Mouse (Mus musculus) midbrain, embryonic 10.5 days (tissue): ENCODE data around the gene Kin. TPM values are rescaled to one million over a fixed set of nuclear protein-coding genes. Genes with fewer than 3 reads are reported as not detected.

Experiments
- DNase-seq: peaks from one replicate; pipeline ENCODE4 v3.0.0-alpha.2; 2017; ENCODE audit warnings: low spot score
- H3K27ac ChIP-seq: fragments of 300-500 bp; sonication (generic); replicated peaks from 2 replicates; pipeline ENCODE4 v1.5.1; 2016; ENCODE audit warnings: mild to moderate bottlenecking
- H3K27me3 ChIP-seq: fragments of 300-500 bp; sonication (generic); 2 replicates; pipeline ENCODE4 v1.6.1; 2016; ENCODE audit warnings: low read depth, mild to moderate bottlenecking; ENCODE audit not compliant: poor library complexity, severe bottlenecking
- H3K36me3 ChIP-seq: fragments of 300-500 bp; sonication (generic); 2 replicates; pipeline ENCODE4 v1.6.1; 2016; ENCODE audit warnings: mild to moderate bottlenecking, moderate library complexity
- H3K4me1 ChIP-seq: fragments of 300-500 bp; sonication (generic); 2 replicates; pipeline ENCODE4 v1.6.1; 2016
- H3K4me3 ChIP-seq: fragments of 300-500 bp; sonication (generic); 2 replicates; pipeline ENCODE4 v1.5.1; 2016; ENCODE audit warnings: mild to moderate bottlenecking, moderate library complexity
- H3K9me3 ChIP-seq: fragments of 300-500 bp; sonication (generic); replicated peaks from 2 replicates; pipeline ENCODE4 v1.6.1; 2016; ENCODE audit warnings: mild to moderate bottlenecking
- WGBS: fragments of 180-500 bp; shearing (Covaris S2); methylation state at CpG from one replicate; pipeline ENCODE4 v1.1.7; 2016; 5-methylcytosine and 5-hydroxymethylcytosine counted together
- polyA plus RNA-seq: library from polyadenylated mRNA; unstranded; fragments of >200 nt; fragmentation: Nextera tagmentation; extraction: Ambion mirVana; gene quantifications from 2 replicates; pipeline ENCODE4 v1.2.1, GENCODE M21; 2016

Gene Kin
- polyA plus RNA-seq, 1 experiment from 2014 or later: 35.5 TPM

GRCm38 (mm10) chr2:10126122-10126521 is 45.7 kb downstream of the Kin start:
- no peaks in the 10 kb centered on the region for H3K36me3 ChIP-seq
- WGBS: 96% methylated on average over 4 of the region's 4 CpGs
- H3K27ac ChIP-seq: no peak overlapping the region
- H3K4me1 ChIP-seq: no peaks in the 10 kb centered on the region
- no peaks in the 10 kb centered on the region for H3K27me3 ChIP-seq
- DNase-seq: no peak
- H3K9me3 ChIP-seq: no peaks in the 10 kb centered on the region
- H3K4me3 ChIP-seq: no peak overlapping the region

GRCm38 (mm10) chr2:10127471-10127870 is 47.1 kb downstream of the Kin start:
- H3K4me1 ChIP-seq: no peaks in the 10 kb centered on the region
- no peak overlapping the region for H3K27ac ChIP-seq
- no peak for DNase-seq
- no peak overlapping the region for H3K4me3 ChIP-seq
- H3K27me3 ChIP-seq: no peaks in the 10 kb centered on the region
- no peaks in the 10 kb centered on the region for H3K36me3 ChIP-seq
- WGBS: 88% methylated on average over 5 of the region's 5 CpGs
- H3K9me3 ChIP-seq: no peaks in the 10 kb centered on the region

- 85% methylated on average over 4 of the region's 4 CpGs for WGBS
- no peak for DNase-seq
- H3K27ac ChIP-seq: no peak overlapping the region
- no peaks in the 10 kb centered on the region for H3K9me3 ChIP-seq
- no peak overlapping the region for H3K4me3 ChIP-seq
- no peaks in the 10 kb centered on the region for H3K4me1 ChIP-seq
- no peaks in the 10 kb centered on the region for H3K36me3 ChIP-seq
- H3K27me3 ChIP-seq: no peaks in the 10 kb centered on the region
Observed at GRCm38 (mm10) chr2:10128571-10128970, 48.2 kb downstream of the Kin start.

GRCm38 (mm10) chr2:10130341-10130990 is 50.1 kb downstream of the Kin start:
- no peaks in the 10 kb centered on the region for H3K4me1 ChIP-seq
- H3K27ac ChIP-seq: no peak overlapping the region
- WGBS: 72% methylated on average over 8 of the region's 8 CpGs
- no peaks in the 10 kb centered on the region for H3K27me3 ChIP-seq
- H3K36me3 ChIP-seq: no peaks in the 10 kb centered on the region
- no peak overlapping the region for H3K4me3 ChIP-seq
- DNase-seq: no peak
- H3K9me3 ChIP-seq: no peaks in the 10 kb centered on the region

- no peak for DNase-seq
- no peaks in the 10 kb centered on the region for H3K4me1 ChIP-seq
- H3K27ac ChIP-seq: no peak within 1 kb of the TSS
- no peak within 1 kb of the TSS for H3K4me3 ChIP-seq
- 95% methylated on average over 4 of the region's 4 CpGs for WGBS
- no peaks in the 10 kb centered on the region for H3K9me3 ChIP-seq
- H3K36me3 ChIP-seq: no peaks in the 10 kb centered on the region
- no peaks in the 10 kb centered on the region for H3K27me3 ChIP-seq
Observed at GRCm38 (mm10) chr2:10131296-10131695, 50.9 kb downstream of the Kin start, which contains the start of gene Itih2. Gene Itih2 (minus strand): TSS chr2:10131396.

DNA sequence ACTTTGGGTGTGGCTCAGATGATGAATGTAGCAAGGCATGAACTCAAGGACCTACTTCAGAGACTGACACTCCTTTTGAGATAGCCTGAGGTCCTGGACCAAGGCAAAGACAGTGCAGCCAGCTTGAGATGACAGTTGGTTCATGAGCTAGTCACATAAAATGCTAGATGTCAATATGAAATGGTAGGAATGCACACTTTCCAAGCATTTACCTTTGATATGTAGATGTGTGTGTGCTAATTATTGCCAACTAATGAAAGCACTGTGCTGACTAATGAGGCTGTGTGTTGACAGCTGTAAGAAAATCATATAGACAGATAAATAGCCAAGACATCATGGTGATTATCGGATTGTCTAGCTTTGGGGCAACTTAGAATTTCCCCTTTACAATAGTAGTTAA is 51.7 kb downstream of the Kin start:
- no peak overlapping the region for H3K4me3 ChIP-seq
- no peak overlapping the region for H3K27ac ChIP-seq
- no peaks in the 10 kb centered on the region for H3K36me3 ChIP-seq
- WGBS: 82% methylated on average over 1 of the region's 1 CpGs
- H3K4me1 ChIP-seq: no peaks in the 10 kb centered on the region
- H3K27me3 ChIP-seq: no peaks in the 10 kb centered on the region
- no peak for DNase-seq
- no peaks in the 10 kb centered on the region for H3K9me3 ChIP-seq

DNA sequence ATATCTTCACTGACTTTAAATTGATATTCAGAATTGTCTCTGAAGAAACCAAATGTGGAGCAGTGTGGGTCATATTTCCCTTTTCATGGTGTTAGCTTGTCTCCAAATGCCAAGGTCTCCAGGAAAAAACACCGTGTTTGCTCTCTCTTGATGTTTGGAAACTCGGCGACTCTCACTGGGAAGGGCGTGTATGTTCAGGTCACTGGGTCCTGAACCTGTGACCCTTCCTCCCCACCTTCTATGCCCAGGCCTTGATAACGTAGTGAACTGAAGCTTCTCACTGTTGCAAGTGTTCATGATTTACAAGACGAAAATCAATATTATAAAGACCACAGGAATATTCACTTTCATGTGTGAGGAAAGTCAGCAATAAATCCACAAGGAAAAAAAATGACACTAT is 53.5 kb downstream of the Kin start:
- Histone ChIP-seq H3K4me1 (no peaks in the 10 kb centered on the region), H3K27ac (no peak overlapping the region), H3K36me3 (no peaks in the 10 kb centered on the region), H3K9me3 (no peaks in the 10 kb centered on the region), H3K4me3 (no peak overlapping the region), H3K27me3 (no peaks in the 10 kb centered on the region)
- 61% methylated on average over 6 of the region's 6 CpGs for WGBS
- DNase-seq: no peak

DNA sequence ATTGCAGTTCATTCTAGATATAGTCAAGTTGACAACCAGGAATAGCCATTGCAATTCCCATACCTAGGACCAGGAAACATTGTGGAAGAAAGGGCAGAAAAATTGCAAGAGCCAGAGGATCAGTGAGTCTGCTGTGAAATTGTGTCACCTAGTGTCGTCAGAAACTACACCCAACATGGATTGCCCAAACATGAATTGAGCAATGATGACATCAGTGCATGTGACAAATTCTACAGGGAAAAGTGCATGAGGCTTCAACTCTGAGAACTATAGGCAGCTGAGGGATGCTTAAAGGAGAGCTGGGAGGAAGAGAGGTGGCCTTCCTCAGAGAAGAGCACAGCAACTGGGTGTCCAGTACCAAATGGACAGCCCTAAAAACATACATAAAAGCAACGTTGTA is 56.9 kb downstream of the Kin start:
- Histone ChIP-seq H3K4me1 (peaks cover 1% of the 10 kb centered on the region; the same call in 1 of the 2 replicates), H3K36me3 (no peaks in the 10 kb centered on the region), H3K4me3 (no peak overlapping the region), H3K27me3 (peaks cover 15% of the 10 kb centered on the region), H3K9me3 (0 out of 2 replicates have a peak, but pooled peaks cover 5% of the 10 kb centered on the region), H3K27ac (no peak overlapping the region)
- no peak for DNase-seq
- WGBS: 80% methylated on average over 2 of the region's 2 CpGs

DNA sequence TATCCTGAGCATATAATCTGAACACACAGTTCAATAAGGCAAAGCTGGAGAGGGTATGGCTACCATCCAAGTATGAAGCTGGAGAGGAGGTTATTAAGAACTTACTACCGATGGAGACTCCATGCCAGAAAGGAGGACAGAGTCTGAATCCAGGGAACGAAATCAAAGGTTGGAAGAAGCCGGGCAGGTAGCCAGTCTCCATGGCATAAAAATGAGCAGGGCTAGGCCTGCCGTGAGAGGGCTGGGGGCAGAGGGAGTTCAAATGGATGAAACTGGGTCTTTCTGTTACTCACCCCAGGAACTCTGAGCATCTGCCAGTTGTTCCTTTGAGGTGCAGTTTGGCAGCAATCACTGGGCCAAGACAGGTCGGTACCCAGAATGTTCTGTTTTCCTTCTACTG is 60.1 kb downstream of the Kin start:
- Histone ChIP-seq H3K4me1 (peaks cover 6% of the 10 kb centered on the region; the same call in 1 of the 2 replicates), H3K27ac (no peak overlapping the region), H3K4me3 (no peak overlapping the region), H3K27me3 (peaks cover 20% of the 10 kb centered on the region), H3K36me3 (no peaks in the 10 kb centered on the region), H3K9me3 (0 out of 2 replicates have a peak, but pooled peaks cover 5% of the 10 kb centered on the region)
- no peak for DNase-seq
- 85% methylated on average over 5 of the region's 5 CpGs for WGBS

Other genes with a start within 250 kb of the Kin start
- 0.31 and 1.1 TPM in 2 replicates for gene 4930412O13Rik, start 199.3 kb upstream of the Kin start, polyA plus RNA-seq
- gene 9230102O04Rik, start 191.1 kb upstream of the Kin start, polyA plus RNA-seq: 0.47 and 1.2 TPM in 2 replicates
- gene Gata3, start 190.6 kb upstream of the Kin start, polyA plus RNA-seq: 10.5 and 28.2 TPM in 2 replicates
- gene Taf3, start 32.0 kb upstream of the Kin start, polyA plus RNA-seq: 15.4 and 16.7 TPM in 2 replicates
- gene Atp5c1, start 83 bp upstream of the Kin start, polyA plus RNA-seq: 487 and 502 TPM in 2 replicates
- gene Itih2, start 50.8 kb downstream of the Kin start, polyA plus RNA-seq: 0.06 TPM in 1 of 2 replicates, not detected in the other
- 6.3 and 6.5 TPM in 2 replicates for gene Itih5, start 73.0 kb downstream of the Kin start, polyA plus RNA-seq